Mouse (Mus musculus): ENCODE results near the gene Smpd3.
"Not testable (repeated sequence)": the region's sequence is repeated elsewhere in the genome, so short reads cannot be mapped to it uniquely, and the experiment has no call there.

Smpd3 gene

GRCm38 (mm10) chr8:106326624-106327023 is 11.2 kb downstream of the Smpd3 start:
- DNase-seq (ENCODE audit: low read depth, low spot score) = no peak

- no peak for DNase-seq (ENCODE audit: low read depth, low spot score)
Measured at GRCm38 (mm10) chr8:106321434-106321833, 16.4 kb downstream of the Smpd3 start.

GRCm38 (mm10) chr8:106320002-106320401 is 17.8 kb downstream of the Smpd3 start:
- no peak for DNase-seq (ENCODE audit: low read depth, low spot score)

GRCm38 (mm10) chr8:106317091-106317490 is 20.7 kb downstream of the Smpd3 start:
- DNase-seq (ENCODE audit: low read depth, low spot score) = no peak

- DNase-seq (ENCODE audit: low read depth, low spot score) = no peak
Measured at GRCm38 (mm10) chr8:106316506-106316905, 21.3 kb downstream of the Smpd3 start.

- DNase-seq (ENCODE audit: low read depth, low spot score) = no peak
Measured at GRCm38 (mm10) chr8:106315402-106316187, 22.2 kb downstream of the Smpd3 start.

GRCm38 (mm10) chr8:106313799-106314198 is 24.0 kb downstream of the Smpd3 start:
- no peak for DNase-seq (ENCODE audit: low read depth, low spot score)

GRCm38 (mm10) chr8:106313120-106313737 is 24.6 kb downstream of the Smpd3 start:
- DNase-seq (ENCODE audit: low read depth, low spot score) = no peak

- DNase-seq (ENCODE audit: low read depth, low spot score) = peak; percentile 48
Measured at GRCm38 (mm10) chr8:106311967-106312366, 25.8 kb downstream of the Smpd3 start.

GRCm38 (mm10) chr8:106310026-106310652 is 27.6 kb downstream of the Smpd3 start:
- no peak for DNase-seq (ENCODE audit: low read depth, low spot score)

GRCm38 (mm10) chr8:106308082-106308786 is 29.6 kb downstream of the Smpd3 start:
- not testable (repeated sequence) for DNase-seq (ENCODE audit: low read depth, low spot score)

GRCm38 (mm10) chr8:106307586-106307985 is 30.2 kb downstream of the Smpd3 start:
- no peak for DNase-seq (ENCODE audit: low read depth, low spot score)

- DNase-seq (ENCODE audit: low read depth, low spot score) = not testable (repeated sequence)
Measured at GRCm38 (mm10) chr8:106306711-106307248, 31.0 kb downstream of the Smpd3 start.

GRCm38 (mm10) chr8:106306076-106306475 is 31.7 kb downstream of the Smpd3 start:
- DNase-seq (ENCODE audit: low read depth, low spot score) = no peak

- no peak for DNase-seq (ENCODE audit: low read depth, low spot score)
Measured at GRCm38 (mm10) chr8:106305301-106305700, 32.5 kb downstream of the Smpd3 start.

GRCm38 (mm10) chr8:106304321-106304720 is 33.5 kb downstream of the Smpd3 start:
- no peak for DNase-seq (ENCODE audit: low read depth, low spot score)

GRCm38 (mm10) chr8:106300739-106301715 is 36.8 kb downstream of the Smpd3 start:
- no peak for DNase-seq (ENCODE audit: low read depth, low spot score)

- peak; percentile 57 for DNase-seq (ENCODE audit: low read depth, low spot score)
Measured at GRCm38 (mm10) chr8:106299686-106300085, 38.1 kb downstream of the Smpd3 start.

GRCm38 (mm10) chr8:106298846-106299245 is 38.9 kb downstream of the Smpd3 start:
- no peak for DNase-seq (ENCODE audit: low read depth, low spot score)

GRCm38 (mm10) chr8:106298261-106298660 is 39.5 kb downstream of the Smpd3 start:
- DNase-seq (ENCODE audit: low read depth, low spot score) = no peak

Measured in ZHBTc4 (cell line).